Mouse (Mus musculus) stomach, postnatal 0 days (tissue): ENCODE results near the gene Calm3.

Experiments used
- CTCF ChIP-seq: IDR thresholded peaks from 2 replicates; pipeline ENCODE4 v1.5.1; 2016; ENCODE audit warnings: antibody characterized with exemption, low read depth, mild to moderate bottlenecking, moderate library complexity
- EP300 ChIP-seq: optimal IDR thresholded peaks from 2 replicates; pipeline ENCODE3; 2016; ENCODE audit warnings: antibody characterized with exemption

DNA sequence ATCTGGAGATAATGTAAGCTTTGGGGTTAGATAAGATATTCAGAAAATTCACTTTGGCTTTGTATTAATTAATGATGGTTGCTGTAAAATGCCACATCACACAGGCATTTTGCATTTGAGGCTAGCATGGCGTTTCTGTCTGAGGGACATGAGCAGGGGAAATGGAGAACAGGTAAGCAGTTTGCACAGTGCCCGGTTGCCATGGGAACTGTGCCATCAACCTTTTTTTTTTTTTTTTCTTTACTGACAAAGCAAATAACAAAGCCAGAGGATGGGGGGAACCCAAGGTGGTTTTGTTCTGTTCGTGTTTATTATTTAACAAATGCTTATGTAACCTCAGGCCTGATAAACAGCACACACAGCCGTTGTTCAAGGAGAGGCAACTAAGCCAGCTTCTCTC, 18.9 kb upstream of the Calm3 start:
- TF ChIP-seq CTCF (no peak), EP300 (no peak)
